Mouse (Mus musculus): ENCODE measurements around the gene Nutf2.

- TF ChIP-seq TAL1 (IDR thresholded peaks at IDR 0.05; ENCODE audit: low read length) = no peak
- TF ChIP-seq GATA1 (IDR thresholded peaks at IDR 0.05; ENCODE audit: low read length) = no peak
Measured at GRCm38 (mm10) chr8:105851651-105852143, 8.7 kb upstream of the Nutf2 start.

All from erythroblast, embryonic 14.5 days (primary cell).